Mouse (Mus musculus) urinary bladder, postnatal 14 days (tissue): ENCODE measurements around the gene Zfp748.
A peak's percentile ranks its signal among the peaks of the same experiment; 100 is the strongest.

Experiments
- DNase-seq: peaks from one replicate; pipeline ENCODE4 v3.0.0; 2021; ENCODE audit warnings: low spot score

The Zfp748 gene

DNA sequence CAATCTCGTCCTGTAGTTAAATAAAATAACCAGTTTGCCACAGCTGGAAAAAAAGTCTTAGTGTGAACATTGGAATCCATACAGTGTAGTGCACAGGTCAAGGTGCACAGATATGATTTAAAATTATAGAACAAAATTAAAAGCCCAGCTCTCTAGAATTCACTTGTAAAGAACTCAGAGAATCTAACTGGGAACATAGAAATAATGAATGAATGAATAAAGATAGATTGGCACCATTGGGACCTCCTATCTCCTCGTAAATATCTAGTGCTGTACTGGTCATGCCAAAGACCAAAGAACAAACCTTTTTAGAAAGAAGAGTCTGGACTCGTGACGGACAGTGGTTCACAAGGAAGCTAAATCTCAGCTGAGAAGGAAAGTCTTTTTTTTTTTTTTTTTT is at the start of gene Zfp748:
TSS of gene Zfp748 (minus strand) at position 101 of the 400 bp plus-strand sequence.
- no peak for DNase-seq

DNA sequence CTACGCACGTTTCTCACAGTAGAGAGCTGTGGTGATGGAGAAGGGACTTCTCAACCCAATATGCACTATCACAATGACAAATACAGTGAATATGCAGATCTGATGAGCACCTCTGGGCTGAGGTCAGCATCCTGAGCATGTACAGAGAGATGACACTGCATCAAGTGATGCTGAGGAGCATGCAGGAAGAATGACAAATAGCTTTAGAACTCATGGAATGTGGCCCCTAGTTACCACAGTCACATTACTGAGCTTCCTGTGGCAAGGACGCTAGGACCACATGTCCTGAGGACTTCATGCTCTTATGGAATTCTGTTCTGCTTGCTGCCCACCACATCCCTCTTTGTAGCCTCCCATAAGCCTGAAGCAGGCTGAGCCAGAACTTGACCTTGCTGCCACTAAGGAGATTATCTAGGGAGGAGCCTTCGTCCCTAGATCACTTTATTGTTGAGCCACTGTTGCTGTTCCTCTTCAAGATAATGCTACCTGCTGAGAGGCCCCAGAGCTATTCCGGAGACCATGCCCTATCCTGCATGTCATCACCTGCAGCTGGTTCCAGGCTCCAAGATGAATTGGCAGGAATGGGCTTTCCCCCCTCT is 19.1 kb upstream of the Zfp748 start:
- no peak for DNase-seq

GRCm38 (mm10) chr13:67552505-67553346 is 904 bp downstream of the Zfp748 start:
- peak; percentile 88 for DNase-seq

DNA sequence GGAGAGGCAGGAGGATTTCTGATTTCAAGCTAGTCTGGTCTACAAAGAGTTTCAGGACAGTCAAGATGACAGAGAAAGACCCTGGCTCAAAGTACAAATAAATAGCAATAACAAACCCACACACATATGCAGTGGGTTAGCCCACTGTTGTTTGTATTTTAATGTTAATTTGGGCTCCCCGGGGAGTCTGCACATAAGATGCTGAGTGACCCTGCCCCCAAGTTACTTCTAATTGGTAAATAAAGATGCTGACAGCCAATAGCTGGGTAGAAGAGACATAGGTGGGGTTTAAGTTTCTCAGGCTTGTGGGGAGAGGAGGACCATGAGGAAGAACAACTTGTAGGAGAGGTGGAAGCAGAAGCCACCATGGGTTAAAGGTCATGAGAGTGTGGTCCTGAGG is 7.7 kb downstream of the Zfp748 start:
- no peak for DNase-seq

DNA sequence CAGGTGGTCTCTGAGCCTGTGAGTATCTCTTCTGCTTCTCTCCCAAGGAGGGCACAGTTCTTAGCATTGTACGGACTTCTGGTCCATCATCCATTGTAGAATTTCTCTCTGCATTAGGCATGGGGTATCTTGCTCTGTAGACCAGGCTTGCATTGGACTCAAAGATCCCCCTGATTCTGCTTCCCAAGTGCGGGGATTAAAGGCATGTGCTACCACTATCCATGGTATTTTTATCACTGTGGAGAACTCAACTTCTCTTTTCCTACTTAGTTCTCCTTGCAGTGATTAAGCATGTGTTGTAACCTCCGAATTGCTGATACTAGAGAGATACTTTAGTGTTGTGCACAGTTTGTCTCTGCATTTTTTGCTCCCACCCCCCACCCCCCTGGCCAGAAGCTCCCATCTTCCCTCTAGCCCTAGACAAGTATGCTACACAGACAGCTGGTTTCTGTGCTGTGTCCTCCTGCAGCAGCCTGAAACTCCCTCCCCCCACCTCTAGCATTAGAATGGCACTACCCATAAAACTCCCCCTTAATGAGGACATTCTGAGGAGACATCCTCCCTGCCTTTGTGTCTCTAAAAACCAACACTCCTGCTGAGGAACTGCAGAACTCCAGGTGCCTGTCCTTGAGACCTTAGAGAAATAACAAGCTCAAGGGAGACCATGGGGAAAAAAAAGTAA is 26.4 kb downstream of the Zfp748 start:
- no peak for DNase-seq

GRCm38 (mm10) chr13:67525753-67526410 is 27.7 kb downstream of the Zfp748 start, which contains the start of the genes Gm26965 and Zfp87:
Gene Gm26965, minus strand, starts transcription at chr13:67526151.
Gene Zfp87, minus strand, starts transcription at chr13:67526177.
- DNase-seq: peak; percentile 93

- no peak for DNase-seq
These were observed 52.7 kb downstream of the Zfp748 start for GRCm38 (mm10) chr13:67500908-67501307.

- DNase-seq: peak; percentile 81
These were observed 53.4 kb downstream of the Zfp748 start, which contains the start of gene Zfp58 for GRCm38 (mm10) chr13:67500084-67500719. Gene Zfp58, minus strand, starts transcription at chr13:67500555.

DNA sequence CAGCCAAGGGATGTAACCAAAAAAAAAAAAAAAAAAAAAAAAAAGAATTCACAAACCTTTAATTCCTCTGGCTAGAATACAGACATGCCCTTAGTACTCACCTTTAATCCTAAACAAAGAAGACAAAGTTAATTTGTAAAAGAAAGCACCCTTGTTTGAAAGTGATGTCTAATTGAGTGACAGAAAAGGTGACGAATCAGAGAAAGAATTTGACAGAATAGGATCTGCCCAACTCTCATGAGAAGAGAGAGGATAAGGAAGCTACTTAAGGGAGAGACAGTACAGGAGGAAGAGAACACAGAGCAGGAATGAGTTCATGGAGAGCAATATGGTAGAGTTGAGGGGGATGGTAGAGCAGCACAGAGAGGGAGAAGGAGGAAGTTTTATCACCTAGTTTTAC is 58.0 kb downstream of the Zfp748 start:
- no peak for DNase-seq
